Mouse (Mus musculus) liver, postnatal 0 days (tissue): ENCODE measurements at regions not wholly inside any gene's neighbourhood (a gene's known extent, or its start where the extent isn't known, plus 50 kb on each side); places are given as distances from the start of the nearest gene placed in this dataset.

Source experiments
- CTCF ChIP-seq: sonication (generic); IDR thresholded peaks from 2 replicates; pipeline ENCODE4 v1.5.1; 2016; ENCODE audit warnings: antibody characterized with exemption, low read depth
- EP300 ChIP-seq: IDR thresholded peaks from 2 replicates; pipeline ENCODE4 v1.6.1; 2016; ENCODE audit warnings: antibody characterized with exemption, low read depth, mild to moderate bottlenecking

- no peak for TF ChIP-seq CTCF
- no peak for TF ChIP-seq EP300
Observed at GRCm38 (mm10) chr3:34769818-34770217, 119.6 kb downstream of the Sox2 start.
